Mouse (Mus musculus): ENCODE results near the gene Arhgap19.

DNA sequence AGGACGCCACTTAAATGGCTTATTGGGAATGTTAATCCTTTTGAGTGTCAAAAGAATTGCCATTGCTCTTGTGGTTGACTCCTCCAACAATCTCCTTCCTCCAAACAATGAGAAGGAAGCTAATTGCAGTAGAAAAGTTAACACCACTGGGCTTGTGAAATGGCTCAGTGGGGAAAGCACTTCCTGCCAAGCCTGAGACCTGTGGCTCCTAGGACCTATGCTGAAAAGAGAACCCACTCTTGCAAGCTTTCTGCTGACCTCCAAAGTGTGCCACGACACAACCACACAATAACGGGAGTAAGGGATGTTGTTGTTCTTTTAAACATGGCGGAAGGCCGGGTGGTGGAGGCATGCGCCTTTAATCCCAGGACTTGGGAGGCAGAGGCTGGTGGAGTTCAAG is 4.3 kb downstream of the Arhgap19 start:
- no peak for TF ChIP-seq POLR2A (IDR thresholded peaks at IDR 0.05; ENCODE audit: low read depth, low read length)
- no peak for TF ChIP-seq CTCF (IDR thresholded peaks at IDR 0.05; ENCODE audit: extremely low read depth, insufficient read depth, insufficient read length, insufficient replicate concordance)

Measured in spleen, adult 2 months (tissue).